Mouse (Mus musculus) spleen, adult 12 weeks (tissue): ENCODE results near the gene Trpv3.
"Not testable (repeated sequence)": the region's sequence is repeated elsewhere in the genome, so short reads cannot be mapped to it uniquely, and the experiment has no call there.

Experiments used
- DNase-seq: peaks from one replicate; pipeline ENCODE4 v3.0.0; 2022; ENCODE audit warnings: low spot score

The Trpv3 gene

GRCm38 (mm10) chr11:73289621-73290020 is 22.4 kb downstream of the Trpv3 start:
- DNase-seq: no peak

GRCm38 (mm10) chr11:73303123-73303522 is 35.9 kb downstream of the Trpv3 start:
- DNase-seq: no peak

- no peak for DNase-seq
Measured at GRCm38 (mm10) chr11:73315961-73316360, 48.8 kb downstream of the Trpv3 start.

GRCm38 (mm10) chr11:73318581-73318980 is 51.4 kb downstream of the Trpv3 start:
- not testable (repeated sequence) for DNase-seq

GRCm38 (mm10) chr11:73321064-73321463 is 53.9 kb downstream of the Trpv3 start:
- not testable (repeated sequence) for DNase-seq

- no peak for DNase-seq
Measured at GRCm38 (mm10) chr11:73323906-73324830, 57.0 kb downstream of the Trpv3 start.

- DNase-seq: no peak
Measured at GRCm38 (mm10) chr11:73326485-73326886, 59.3 kb downstream of the Trpv3 start.

- no peak for DNase-seq
Measured at GRCm38 (mm10) chr11:73327361-73327760, 60.2 kb downstream of the Trpv3 start.

GRCm38 (mm10) chr11:73329442-73329841 is 62.3 kb downstream of the Trpv3 start, which contains the start of the genes Aspa, Gm49340 and Spata22:
Aspa (minus strand) TSS chr11:73329596.
Gm49340 (plus strand) TSS chr11:73329741.
Spata22 (plus strand) TSS chr11:73329741.
- DNase-seq: no peak

- no peak for DNase-seq
Measured at GRCm38 (mm10) chr11:73333357-73333756, 66.2 kb downstream of the Trpv3 start.

GRCm38 (mm10) chr11:73336919-73337318 is 69.7 kb downstream of the Trpv3 start:
- DNase-seq: no peak
